Mouse (Mus musculus) cerebellum, adult 2 months (tissue): Measurements from ENCODE around the gene Dppa2.

Source experiments
- CTCF ChIP-seq: fragments of 200-500 bp; IDR thresholded peaks from 2 replicates; pipeline ENCODE4 v1.5.1; 2011; ENCODE audit warnings: low read depth, mild to moderate bottlenecking, control low read depth, low read length, moderate library complexity, borderline replicate concordance; ENCODE audit not compliant: insufficient read depth
- POLR2A ChIP-seq: fragments of 200-500 bp; IDR thresholded peaks from 2 replicates; pipeline ENCODE4 v1.6.1; 2011; ENCODE audit warnings: low read length, control low read depth, borderline replicate concordance; ENCODE audit not compliant: insufficient read depth

GRCm38 (mm10) chr16:48360887-48361286 is 57.2 kb downstream of the Dppa2 start:
- TF ChIP-seq CTCF (no peak), POLR2A (no peak)
